Mouse (Mus musculus): ENCODE measurements around the gene Tcf12. TPM values are rescaled to one million over a fixed set of nuclear protein-coding genes. Genes with fewer than 3 reads are reported as not detected.
A peak's percentile ranks its signal among the peaks of the same experiment; 100 is the strongest.

Tcf12 gene
- polyA plus RNA-seq, 1 experiment from 2014 or later: 8.3 TPM

DNA sequence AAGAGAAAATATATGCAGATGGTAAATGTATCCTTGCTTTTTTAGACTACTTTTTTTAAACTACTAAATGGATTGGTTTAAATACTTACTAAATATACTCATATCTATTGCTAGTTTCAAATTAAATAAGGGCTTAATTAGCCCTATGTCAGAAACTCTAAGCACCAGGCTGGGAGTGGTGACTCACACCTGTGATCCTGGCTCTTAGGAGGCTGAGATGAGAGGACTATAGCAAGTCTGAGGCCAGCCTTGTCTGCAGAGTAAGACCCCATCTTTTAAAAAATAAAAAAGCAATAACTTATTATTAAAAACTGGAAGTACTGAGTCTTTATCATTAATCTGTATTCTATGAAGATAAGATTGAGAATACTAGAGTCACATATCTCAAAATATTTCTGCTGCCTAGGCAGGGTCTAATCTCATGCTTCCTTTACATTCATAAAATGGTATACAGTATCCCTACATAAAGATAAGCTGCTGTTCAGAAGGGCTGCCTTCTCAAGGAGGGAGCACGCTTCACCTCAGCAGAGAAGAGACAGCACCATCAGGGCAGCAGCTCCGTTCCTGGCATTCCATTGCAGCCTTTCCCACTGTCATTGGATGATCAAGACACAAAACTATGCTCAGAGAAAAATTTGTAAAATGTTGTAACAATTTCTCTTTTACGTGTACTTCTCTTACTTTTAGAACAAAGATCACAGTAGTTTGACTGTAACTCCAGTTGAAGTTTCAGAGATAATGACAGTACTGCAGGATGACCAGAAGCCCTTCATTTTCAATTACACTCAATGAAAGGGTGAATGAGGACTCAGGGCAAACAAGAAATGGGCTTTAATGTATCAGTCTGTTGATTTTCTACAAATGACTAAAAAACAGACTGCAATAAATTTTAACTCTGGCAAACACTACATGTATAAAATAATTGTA lies 181.0 kb downstream of the Tcf12 start:
- Histone ChIP-seq H3K27me3 (ENCODE audit: insufficient read depth, low read length) (no peaks in the 10 kb centered on the region), H3K27ac (ENCODE audit: low read depth) (peak overlapping the region; percentile 18; the same call in 1 of the 2 replicates), H3K4me1 (ENCODE audit: insufficient read depth) (no peaks in the 10 kb centered on the region), H3K9me3 (ENCODE audit: low read length) (no peaks in the 10 kb centered on the region), H3K4me2 (ENCODE audit: low read depth, low read length) (peak overlapping the region; percentile 35; the same call in 1 of the 2 replicates), H3K9ac (replicated peaks) (no peak overlapping the region), H3K36me3 (replicated peaks; ENCODE audit: insufficient read depth, low read length) (no peaks in the 10 kb centered on the region), H3K4me3 (ENCODE audit: low read depth, low read length) (no peak overlapping the region)
- no peak for ATAC-seq
- no peak for DNase-seq
- TF ChIP-seq CTCF (IDR thresholded peaks at IDR 0.05; ENCODE audit: low read depth): no peak
- TF ChIP-seq EP300 (IDR thresholded peaks at IDR 0.05; ENCODE audit: low read depth): no peak
- 55% methylated on average over 3 of the region's 3 CpGs for WGBS (ENCODE audit: insufficient replicate concordance)

DNA sequence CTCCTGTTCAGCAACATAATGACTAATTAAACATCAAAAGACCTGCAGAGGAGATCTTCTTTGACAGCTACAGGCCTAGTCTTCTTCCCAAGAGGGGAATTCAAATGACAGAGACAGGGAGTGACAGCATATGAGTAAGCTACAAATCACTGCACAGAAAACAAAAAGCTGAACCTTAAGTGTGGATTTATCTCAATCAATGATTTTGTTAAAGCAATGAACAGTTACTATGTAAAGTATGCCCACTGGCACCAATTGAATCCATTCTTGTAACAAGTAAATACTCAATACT lies 195.1 kb downstream of the Tcf12 start:
- no peak for ATAC-seq
- Histone ChIP-seq H3K36me3 (replicated peaks; ENCODE audit: insufficient read depth, low read length) (0 out of 2 replicates have a peak, but pooled peaks cover 5% of the 10 kb centered on the region), H3K9ac (replicated peaks) (no peak overlapping the region), H3K27ac (ENCODE audit: low read depth) (no peak overlapping the region), H3K4me3 (ENCODE audit: low read depth, low read length) (no peak overlapping the region), H3K27me3 (ENCODE audit: insufficient read depth, low read length) (no peaks in the 10 kb centered on the region), H3K4me1 (ENCODE audit: insufficient read depth) (no peaks in the 10 kb centered on the region), H3K9me3 (ENCODE audit: low read length) (no peaks in the 10 kb centered on the region), H3K4me2 (ENCODE audit: low read depth, low read length) (no peak overlapping the region)
- TF ChIP-seq CTCF (IDR thresholded peaks at IDR 0.05; ENCODE audit: low read depth) (no peak), EP300 (IDR thresholded peaks at IDR 0.05; ENCODE audit: low read depth) (no peak)
- DNase-seq: no peak

GRCm38 (mm10) chr9:71915871-71916661 lies 195.6 kb downstream of the Tcf12 start:
- no peak overlapping the region for H3K4me3 ChIP-seq (ENCODE audit: low read depth, low read length)
- no peak overlapping the region for H3K9ac ChIP-seq (replicated peaks)
- H3K27me3 ChIP-seq (ENCODE audit: insufficient read depth, low read length): no peaks in the 10 kb centered on the region
- DNase-seq (no peak), ATAC-seq (peak; percentile 79)
- 81% methylated on average over 6 of the region's 6 CpGs for WGBS (ENCODE audit: insufficient replicate concordance)
- H3K4me2 ChIP-seq (ENCODE audit: low read depth, low read length): no peak overlapping the region
- H3K9me3 ChIP-seq (ENCODE audit: low read length): no peaks in the 10 kb centered on the region
- no peak overlapping the region for H3K27ac ChIP-seq (ENCODE audit: low read depth)
- H3K36me3 ChIP-seq (replicated peaks; ENCODE audit: insufficient read depth, low read length): 0 out of 2 replicates have a peak, but pooled peaks cover 5% of the 10 kb centered on the region
- TF ChIP-seq CTCF (IDR thresholded peaks at IDR 0.05; ENCODE audit: low read depth): no peak
- no peak for TF ChIP-seq EP300 (IDR thresholded peaks at IDR 0.05; ENCODE audit: low read depth)
- no peaks in the 10 kb centered on the region for H3K4me1 ChIP-seq (ENCODE audit: insufficient read depth)

- Histone ChIP-seq H3K27ac (ENCODE audit: low read depth) (no peak overlapping the region), H3K27me3 (ENCODE audit: insufficient read depth, low read length) (no peaks in the 10 kb centered on the region), H3K4me3 (ENCODE audit: low read depth, low read length) (no peak overlapping the region), H3K36me3 (replicated peaks; ENCODE audit: insufficient read depth, low read length) (peaks cover 4% of the 10 kb centered on the region; the same call in 1 of the 2 replicates), H3K9ac (replicated peaks) (no peak overlapping the region), H3K9me3 (ENCODE audit: low read length) (no peaks in the 10 kb centered on the region), H3K4me2 (ENCODE audit: low read depth, low read length) (no peak overlapping the region), H3K4me1 (ENCODE audit: insufficient read depth) (no peaks in the 10 kb centered on the region)
- no peak for TF ChIP-seq EP300 (IDR thresholded peaks at IDR 0.05; ENCODE audit: low read depth)
- TF ChIP-seq CTCF (IDR thresholded peaks at IDR 0.05; ENCODE audit: low read depth): no peak
- WGBS (ENCODE audit: insufficient replicate concordance): 60% methylated on average over 2 of the region's 2 CpGs
- ATAC-seq (no peak), DNase-seq (no peak)
Measured at GRCm38 (mm10) chr9:71906522-71906921, 205.1 kb downstream of the Tcf12 start.

DNA sequence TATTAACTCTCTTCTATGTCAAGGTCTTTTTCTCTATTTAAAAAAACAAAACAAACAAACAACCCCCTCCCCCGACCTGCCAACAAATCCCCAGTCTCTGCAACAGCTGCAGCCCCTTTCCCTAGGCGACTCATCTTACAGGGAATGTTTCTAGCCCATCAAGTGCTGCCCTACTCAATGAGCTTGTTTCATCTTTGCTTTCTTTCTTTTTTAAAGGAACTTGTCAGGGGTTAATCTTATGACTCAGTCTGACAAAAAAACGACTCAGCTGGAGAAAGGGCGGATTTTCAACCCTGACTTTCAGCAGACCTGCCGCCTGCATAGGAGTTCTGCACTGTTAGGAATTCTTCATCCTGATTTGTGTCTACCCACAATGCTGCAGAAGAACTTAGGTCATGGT lies 212.8 kb downstream of the Tcf12 start:
- Histone ChIP-seq H3K9me3 (ENCODE audit: low read length) (no peaks in the 10 kb centered on the region), H3K4me3 (ENCODE audit: low read depth, low read length) (no peak overlapping the region), H3K27me3 (ENCODE audit: insufficient read depth, low read length) (no peaks in the 10 kb centered on the region), H3K4me1 (ENCODE audit: insufficient read depth) (peaks cover 4% of the 10 kb centered on the region; the same call in 1 of the 2 replicates), H3K9ac (replicated peaks) (no peak overlapping the region), H3K36me3 (replicated peaks; ENCODE audit: insufficient read depth, low read length) (no peaks in the 10 kb centered on the region), H3K4me2 (ENCODE audit: low read depth, low read length) (no peak overlapping the region), H3K27ac (ENCODE audit: low read depth) (no peak overlapping the region)
- TF ChIP-seq CTCF (IDR thresholded peaks at IDR 0.05; ENCODE audit: low read depth) (no peak), EP300 (IDR thresholded peaks at IDR 0.05; ENCODE audit: low read depth) (no peak)
- WGBS (ENCODE audit: insufficient replicate concordance): 70% methylated on average over 5 of the region's 5 CpGs
- ATAC-seq: no peak
- no peak for DNase-seq

DNA sequence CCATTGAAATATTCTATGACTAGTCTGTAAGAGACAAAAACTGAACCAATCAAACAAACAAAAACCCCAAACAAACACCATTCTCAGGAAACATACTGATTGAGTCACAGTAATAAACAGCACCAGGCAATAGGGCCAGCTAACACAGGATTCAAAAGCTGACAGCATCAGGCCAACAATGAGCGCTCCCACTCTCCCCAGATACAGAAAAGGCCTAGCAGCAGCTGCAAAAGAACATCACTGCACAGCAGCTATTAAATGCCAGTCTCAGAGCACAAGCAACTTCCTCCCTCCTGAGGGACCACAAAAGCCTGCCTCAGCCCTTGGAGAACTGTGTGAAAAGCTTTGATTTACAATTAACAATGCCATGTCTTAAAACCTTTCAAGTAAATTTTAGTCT lies 214.3 kb downstream of the Tcf12 start:
- Histone ChIP-seq H3K4me3 (ENCODE audit: low read depth, low read length) (no peak overlapping the region), H3K9me3 (ENCODE audit: low read length) (no peaks in the 10 kb centered on the region), H3K4me1 (ENCODE audit: insufficient read depth) (peaks cover 4% of the 10 kb centered on the region; the same call in 1 of the 2 replicates), H3K27me3 (ENCODE audit: insufficient read depth, low read length) (no peaks in the 10 kb centered on the region), H3K27ac (ENCODE audit: low read depth) (no peak overlapping the region), H3K36me3 (replicated peaks; ENCODE audit: insufficient read depth, low read length) (no peaks in the 10 kb centered on the region), H3K9ac (replicated peaks) (no peak overlapping the region), H3K4me2 (ENCODE audit: low read depth, low read length) (no peak overlapping the region)
- ATAC-seq: no peak
- no peak for DNase-seq
- 73% methylated on average over 1 of the region's 1 CpGs for WGBS (ENCODE audit: insufficient replicate concordance)
- TF ChIP-seq EP300 (IDR thresholded peaks at IDR 0.05; ENCODE audit: low read depth): no peak
- TF ChIP-seq CTCF (IDR thresholded peaks at IDR 0.05; ENCODE audit: low read depth): no peak
